Mouse (Mus musculus) Patski (cell line): ENCODE results near the gene Ntm. TPM values are rescaled to one million over a fixed set of nuclear protein-coding genes. Genes with fewer than 3 reads are reported as not detected.

ENCODE experiments used
- ATAC-seq: fragments of 100-300 bp; one replicate; pipeline ENCODE4 v1.8.0; 2021
- CTCF ChIA-PET: fragments of 350-600 bp; sonication (Branson Sonifier 250); formaldehyde crosslinking; loops from one replicate; lab custom pipeline; 2022; ENCODE audit warnings: inconsistent platforms; lab: Charles Lee
- POLR2A ChIA-PET: fragments of 350-600 bp; sonication (Branson Sonifier 250); formaldehyde crosslinking; loops from one replicate; lab custom pipeline; 2022; ENCODE audit warnings: antibody characterized with exemption, inconsistent platforms; lab: Charles Lee
- DNase-seq: peaks from one replicate; pipeline ENCODE4 v3.0.0-alpha.2; 2011; ENCODE audit warnings: low read depth, low spot score
- H3K27me3 ChIP-seq: fragments of 371-371 bp; one replicate; pipeline ENCODE4 v1.5.1; 2021
- CTCF ChIP-seq: fragments of 100-300 bp; IDR thresholded peaks from one replicate; pipeline ENCODE4 v1.5.1; 2021
- in situ Hi-C: fragments of 300-500 bp; cut with MboI; formaldehyde crosslinking; loops from 3 replicates; pipeline ENCODE4 v1.11.1; 2018; ENCODE audit warnings: low pct_unique_long_range_greater_than_20kb, mixed read lengths
- polyA plus RNA-seq: library from polyadenylated mRNA; unstranded; gene quantifications from one replicate; pipeline ENCODE4 v1.2.3, GENCODE M21; 2021

Ntm gene
- 13.4 TPM for polyA plus RNA-seq

- DNase-seq (no peak), ATAC-seq (no peak)
- TF ChIP-seq CTCF = no peak
- ChIA-PET CTCF (no interaction called here), POLR2A (no interaction called here)
- peaks cover 45% of the 10 kb centered on the region for H3K27me3 ChIP-seq
- in situ Hi-C loops = no loop called here
These were observed at the start of gene Ntm for GRCm38 (mm10) chr9:29962978-29963377. TSS of gene Ntm (minus strand) at chr9:29963141.

- H3K27me3 ChIP-seq = peaks cover 2% of the 10 kb centered on the region
- in situ Hi-C loops = loop anchor here (10.0 kb wide), 1 partner anchor 249 kb away; no protein-coding TSS in a partner anchor
- ChIA-PET POLR2A (no interaction called here), CTCF (no interaction called here)
- no peak for TF ChIP-seq CTCF
- DNase-seq (no peak), ATAC-seq (no peak)
These were observed 42.8 kb upstream of the Ntm start for GRCm38 (mm10) chr9:30005701-30006100.

GRCm38 (mm10) chr9:30003612-30004011 is 40.7 kb upstream of the Ntm start:
- TF ChIP-seq CTCF = peak; percentile 70
- in situ Hi-C loops = loop anchor here (10.0 kb wide), 1 partner anchor 251 kb away; no protein-coding TSS in a partner anchor
- no peak for DNase-seq
- ATAC-seq = no peak
- CTCF ChIA-PET = no interaction called here
- POLR2A ChIA-PET = no interaction called here
- H3K27me3 ChIP-seq = peaks cover 8% of the 10 kb centered on the region

DNA sequence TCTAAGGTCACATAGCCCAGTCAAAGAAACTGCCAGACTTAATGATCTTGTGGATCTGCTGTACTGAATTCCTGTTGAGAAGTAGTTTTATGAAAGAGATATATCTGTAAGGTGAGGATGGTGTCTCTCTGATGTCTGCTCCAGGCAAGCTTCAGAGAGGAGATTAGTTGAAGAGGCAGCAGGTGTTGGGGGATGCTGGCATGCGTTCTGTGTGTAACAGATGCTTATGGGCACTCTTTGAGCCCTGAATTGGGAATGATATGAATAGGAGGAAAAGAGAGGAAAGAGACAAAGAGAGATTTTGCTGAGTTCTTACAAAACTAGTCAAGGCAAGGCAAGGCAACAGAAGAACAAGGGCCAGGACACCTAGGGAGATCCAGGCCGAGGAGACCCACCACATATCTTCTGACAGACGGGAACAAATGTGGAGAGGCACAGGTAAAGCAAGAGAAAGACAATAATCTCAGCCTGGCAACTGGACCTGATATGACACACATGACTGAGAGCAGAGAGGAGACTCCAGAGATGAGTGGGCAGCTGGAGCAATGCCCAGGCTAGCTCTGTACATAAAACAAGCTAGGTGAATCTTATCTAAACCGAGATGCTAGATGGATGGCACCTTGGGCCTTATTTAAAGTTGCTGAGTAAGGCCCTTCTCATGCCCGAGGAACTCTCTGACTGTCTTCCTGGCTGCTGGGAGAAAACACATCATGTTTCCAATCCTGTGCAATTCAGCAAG is 18.4 kb upstream of the Ntm start:
- CTCF ChIA-PET = no interaction called here
- DNase-seq (no peak), ATAC-seq (no peak)
- peaks cover 5% of the 10 kb centered on the region for H3K27me3 ChIP-seq
- no peak for TF ChIP-seq CTCF
- POLR2A ChIA-PET = no interaction called here
- in situ Hi-C loops = no loop called here

DNA sequence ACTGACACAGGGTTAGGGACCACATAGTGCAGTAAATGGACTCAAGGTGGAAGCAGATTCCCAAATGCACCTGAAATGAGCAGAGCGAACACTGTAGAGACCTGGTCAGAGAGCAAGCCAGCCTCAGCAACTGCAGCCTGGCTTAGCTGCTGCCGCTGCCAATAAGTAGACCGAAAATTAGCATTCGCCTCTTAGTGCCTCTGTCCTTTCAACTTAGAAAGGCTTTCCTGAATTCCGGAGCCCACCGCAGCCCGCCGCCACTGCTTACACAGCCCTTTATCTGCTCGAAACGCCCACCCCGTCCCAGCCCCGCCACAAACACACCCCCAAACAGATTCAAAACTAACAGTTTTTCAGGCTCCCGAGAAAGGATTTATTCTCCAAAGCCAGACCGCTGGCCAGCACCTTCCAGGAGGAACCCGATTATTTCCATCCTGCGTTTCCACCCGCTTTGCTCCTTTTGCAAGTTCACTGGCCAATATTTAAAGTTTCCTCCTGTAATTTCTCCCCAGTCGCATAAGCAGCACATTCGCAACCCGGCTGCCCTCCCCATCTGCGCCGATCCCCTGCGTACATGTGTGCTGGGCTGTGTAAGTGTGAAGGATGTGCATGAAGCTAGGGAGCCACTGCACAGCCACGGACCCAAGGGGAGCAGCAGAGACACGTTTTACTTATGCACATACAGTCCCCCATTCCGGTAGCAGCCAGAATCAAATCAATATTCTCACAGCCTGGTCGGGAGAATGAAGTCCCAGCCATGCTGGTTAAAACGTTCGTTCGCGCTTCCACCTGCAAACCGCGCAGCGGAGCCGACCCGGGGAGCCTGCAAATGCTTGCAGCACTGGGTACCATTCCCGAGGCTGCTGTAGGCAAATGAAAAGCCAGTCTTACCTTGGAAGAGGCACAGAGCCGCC is 730 bp downstream of the Ntm start:
- POLR2A ChIA-PET = no interaction called here
- TF ChIP-seq CTCF = no peak
- ATAC-seq (no peak), DNase-seq (no peak)
- peaks cover 40% of the 10 kb centered on the region for H3K27me3 ChIP-seq
- CTCF ChIA-PET = no interaction called here
- in situ Hi-C loops = no loop called here

DNA sequence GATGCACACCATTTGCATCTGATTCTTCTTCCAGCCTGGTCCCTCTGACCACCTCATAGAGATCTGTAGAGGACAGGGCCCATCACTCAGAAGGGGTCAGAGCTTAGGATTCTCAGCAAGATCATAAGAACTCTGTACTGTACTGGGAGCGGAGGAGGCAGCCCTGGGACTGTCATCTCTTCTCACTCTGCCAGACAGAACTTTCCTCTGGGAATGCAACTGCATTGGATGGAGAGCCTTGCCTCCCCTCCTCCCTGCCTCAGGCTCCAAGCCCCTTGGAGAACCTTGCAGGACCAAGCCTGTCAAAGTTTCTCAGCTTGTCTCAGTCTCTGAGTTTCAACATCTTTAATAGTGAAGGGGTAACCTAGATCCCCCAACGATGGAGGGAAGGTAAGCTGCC is 1.4 kb downstream of the Ntm start:
- TF ChIP-seq CTCF = no peak
- DNase-seq (no peak), ATAC-seq (no peak)
- H3K27me3 ChIP-seq = peaks cover 42% of the 10 kb centered on the region
- ChIA-PET CTCF (no interaction called here), POLR2A (no interaction called here)
- in situ Hi-C loops = no loop called here

- CTCF ChIA-PET = no interaction called here
- H3K27me3 ChIP-seq = peaks cover 36% of the 10 kb centered on the region
- in situ Hi-C loops = no loop called here
- POLR2A ChIA-PET = no interaction called here
- DNase-seq = no peak
- no peak for TF ChIP-seq CTCF
- no peak for ATAC-seq
These were observed 2.2 kb downstream of the Ntm start for GRCm38 (mm10) chr9:29960741-29961140.

DNA sequence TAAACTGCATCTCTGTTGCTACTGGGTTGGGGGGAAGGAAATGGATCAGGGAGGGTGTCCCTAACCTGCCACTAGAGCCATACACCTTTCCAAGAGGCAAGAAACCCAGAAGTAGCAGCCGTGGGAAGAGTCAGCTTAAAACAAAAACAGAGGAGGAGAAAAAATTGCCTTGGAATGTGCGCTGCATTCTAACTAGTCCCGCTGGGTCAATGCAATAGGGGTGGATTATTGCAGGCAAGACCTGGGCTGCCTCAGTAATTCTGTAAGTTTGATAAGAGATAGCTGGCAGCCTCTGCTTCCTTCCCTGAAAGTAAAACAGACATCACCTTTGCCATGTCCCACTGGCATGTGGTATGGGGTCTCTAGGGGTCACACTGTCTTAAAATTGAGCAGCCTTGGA is 2.7 kb downstream of the Ntm start:
- POLR2A ChIA-PET = no interaction called here

DNA sequence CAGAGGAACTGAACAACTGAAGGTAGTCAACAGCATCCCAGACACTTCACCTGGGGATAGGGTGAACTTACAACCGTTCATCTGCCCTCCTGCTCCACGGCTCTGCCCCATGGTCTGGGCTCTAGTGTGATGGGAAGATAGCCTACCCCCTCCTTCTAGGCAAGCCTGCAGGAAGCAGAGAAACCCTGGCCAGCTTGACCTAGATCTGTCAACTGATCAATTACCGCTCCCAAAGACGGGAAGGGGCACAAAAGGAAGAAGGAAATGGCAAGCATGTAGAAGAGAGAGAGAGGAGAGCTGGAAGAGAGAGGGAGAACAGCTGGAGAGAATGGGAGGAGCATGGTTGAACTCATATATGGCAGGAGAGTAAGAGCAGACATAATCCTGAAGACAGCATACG is 6.0 kb downstream of the Ntm start:
- no peak for TF ChIP-seq CTCF
- ATAC-seq (no peak), DNase-seq (no peak)
- in situ Hi-C loops = no loop called here
- peaks cover 14% of the 10 kb centered on the region for H3K27me3 ChIP-seq
- ChIA-PET CTCF (interaction anchor here (1.2 kb wide), 1 partner anchor 11 kb away, joined by 3 read pairs; no protein-coding TSS in a partner anchor), POLR2A (no interaction called here)

More for the DNA sequence above, 2.7 kb downstream of the Ntm start:
- TF ChIP-seq CTCF = no peak
- in situ Hi-C loops = no loop called here
- no peak for DNase-seq
- peaks cover 34% of the 10 kb centered on the region for H3K27me3 ChIP-seq
- CTCF ChIA-PET = no interaction called here
- no peak for ATAC-seq

DNA sequence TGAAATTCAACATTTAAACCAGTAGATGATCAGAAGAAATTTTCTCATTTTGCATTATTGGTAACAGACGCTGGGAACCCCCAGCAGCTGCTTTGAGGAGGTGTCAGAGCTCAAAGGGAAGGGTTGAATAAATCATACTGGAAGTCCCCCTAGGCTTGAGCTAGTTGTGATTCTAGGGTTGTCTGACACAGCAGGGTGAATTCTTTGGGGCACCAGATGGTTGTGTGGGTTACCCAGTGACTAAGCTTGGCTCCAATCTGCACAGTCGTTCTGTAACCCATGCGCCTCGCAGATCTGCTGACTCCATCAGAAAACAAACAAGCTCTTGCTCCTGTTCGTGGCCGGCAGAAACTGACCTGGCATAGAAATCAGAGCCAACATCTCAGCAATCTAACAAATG is 8.9 kb downstream of the Ntm start:
- TF ChIP-seq CTCF = no peak
- ATAC-seq (no peak), DNase-seq (no peak)
- in situ Hi-C loops = no loop called here
- CTCF ChIA-PET = no interaction called here
- POLR2A ChIA-PET = no interaction called here
- peaks cover 5% of the 10 kb centered on the region for H3K27me3 ChIP-seq

DNA sequence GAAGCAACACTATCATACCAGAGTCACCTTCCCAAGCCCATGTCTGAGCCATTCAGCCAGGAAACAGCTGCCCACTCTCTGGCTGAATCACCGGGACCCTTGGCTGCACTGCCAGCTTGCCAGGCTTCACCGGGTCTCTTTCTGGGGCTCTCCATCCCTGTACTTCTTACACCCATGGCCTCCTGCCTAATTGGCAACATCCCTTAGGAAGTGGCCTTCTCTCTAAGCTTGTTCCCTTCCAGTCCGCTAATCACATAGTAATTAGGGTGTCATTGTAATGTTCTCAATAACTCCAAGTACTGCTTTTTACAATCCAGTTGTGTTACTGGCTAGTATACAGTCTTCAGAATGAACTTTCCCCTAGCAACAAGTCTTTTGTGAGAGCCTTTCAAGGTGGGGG is 13.9 kb downstream of the Ntm start:
- no peak for TF ChIP-seq CTCF
- CTCF ChIA-PET = no interaction called here
- POLR2A ChIA-PET = no interaction called here
- no peaks in the 10 kb centered on the region for H3K27me3 ChIP-seq
- no peak for ATAC-seq
- in situ Hi-C loops = no loop called here
- no peak for DNase-seq
